Mouse (Mus musculus) neural tube, embryonic 15.5 days (tissue): Measurements from ENCODE around the gene Maml1. TPM values are rescaled to one million over a fixed set of nuclear protein-coding genes. Genes with fewer than 3 reads are reported as not detected.

ENCODE experiments used
- ATAC-seq: fragments of 200-750 bp; cut with Nextera tagmentation; 2 replicates; pipeline ENCODE4 v1.8.0; 2017; ENCODE audit warnings: mild to moderate bottlenecking, moderate TSS enrichment, moderate library complexity; ENCODE audit not compliant: low FRiP score
- H3K27ac ChIP-seq: fragments of 300-500 bp; sonication (generic); replicated peaks from 2 replicates; pipeline ENCODE4 v1.5.1; 2015; ENCODE audit warnings: mild to moderate bottlenecking, inconsistent platforms
- H3K27me3 ChIP-seq: fragments of 300-500 bp; sonication (generic); replicated peaks from 2 replicates; pipeline ENCODE4 v1.6.1; 2015; ENCODE audit warnings: inconsistent platforms
- H3K36me3 ChIP-seq: fragments of 300-500 bp; sonication (generic); 2 replicates; pipeline ENCODE4 v1.6.1; 2015; ENCODE audit warnings: inconsistent platforms
- H3K4me1 ChIP-seq: fragments of 300-500 bp; sonication (generic); 2 replicates; pipeline ENCODE4 v1.6.1; 2015; ENCODE audit warnings: inconsistent platforms
- H3K4me2 ChIP-seq: fragments of 300-500 bp; sonication (generic); 2 replicates; pipeline ENCODE4 v1.6.1; 2015; ENCODE audit warnings: inconsistent platforms, mild to moderate bottlenecking, moderate library complexity
- H3K4me3 ChIP-seq: fragments of 300-500 bp; sonication (generic); replicated peaks from 2 replicates; pipeline ENCODE4 v1.5.1; 2015; ENCODE audit warnings: mild to moderate bottlenecking, inconsistent platforms
- H3K9ac ChIP-seq: fragments of 300-500 bp; sonication (generic); replicated peaks from 2 replicates; pipeline ENCODE4 v1.6.1; 2015; ENCODE audit warnings: mild to moderate bottlenecking, inconsistent platforms
- H3K9me3 ChIP-seq: fragments of 300-500 bp; sonication (generic); replicated peaks from 2 replicates; pipeline ENCODE4 v1.6.1; 2016; ENCODE audit warnings: inconsistent platforms
- WGBS: fragments of 180-500 bp; shearing (Covaris S2); methylation state at CpG from one replicate; pipeline ENCODE4 v1.1.7; 2015; ENCODE audit warnings: mixed read lengths; 5-methylcytosine and 5-hydroxymethylcytosine counted together
- polyA plus RNA-seq: library from polyadenylated mRNA; unstranded; fragments of >200 nt; fragmentation: Nextera tagmentation; extraction: Ambion mirVana; gene quantifications from 2 replicates; pipeline ENCODE4 v1.2.1, GENCODE M21; 2015

Maml1 gene
- 2.5 and 2.6 TPM in 2 replicates for polyA plus RNA-seq

DNA sequence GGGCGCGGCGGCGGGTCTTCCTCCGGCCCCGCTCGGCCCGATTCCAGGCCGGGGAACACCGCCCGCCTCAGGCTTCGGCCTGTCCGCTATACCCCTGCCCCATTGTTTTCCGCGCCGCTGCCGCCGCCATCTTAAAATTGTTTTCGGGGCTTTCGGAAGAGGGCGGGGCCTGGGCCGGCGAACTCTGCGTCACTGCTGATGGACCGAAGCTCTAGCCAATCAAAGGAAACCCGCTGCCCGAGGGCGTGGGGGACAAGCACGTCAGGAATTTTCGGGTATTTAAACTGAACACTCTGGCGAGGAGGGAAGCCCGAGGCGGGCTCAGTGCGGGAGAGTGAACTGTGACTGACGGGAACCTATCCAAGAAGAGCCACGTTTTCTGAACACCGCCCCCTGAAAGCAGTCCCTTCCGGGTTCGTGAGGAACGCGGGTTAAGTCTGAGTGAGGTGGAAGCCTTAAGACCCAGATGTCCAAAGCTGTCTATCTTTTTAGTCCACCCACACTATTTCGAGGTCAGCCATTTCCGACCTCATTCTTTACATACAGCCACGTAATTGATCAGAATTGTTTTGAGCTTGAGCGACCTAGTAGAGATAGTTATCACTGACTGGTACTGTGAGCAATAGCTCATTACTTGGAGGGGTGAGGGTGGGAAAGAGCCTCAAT lies at the start of gene Maml1:
TSS of gene Maml1 (minus strand) at position 122 of the 666 bp plus-strand sequence.
- under 1% methylated on average over 40 of the region's 45 CpGs for WGBS
- Histone ChIP-seq H3K36me3 (peaks cover 22% of the 10 kb centered on the region), H3K4me3 (peak within 1 kb of the TSS; percentile 86), H3K4me2 (peak within 1 kb of the TSS; percentile 69), H3K9ac (peak within 1 kb of the TSS; percentile 93), H3K9me3 (no peaks in the 10 kb centered on the region), H3K4me1 (peaks cover 36% of the 10 kb centered on the region), H3K27ac (peak within 1 kb of the TSS; percentile 96), H3K27me3 (no peaks in the 10 kb centered on the region)
- ATAC-seq: peak; percentile 97

DNA sequence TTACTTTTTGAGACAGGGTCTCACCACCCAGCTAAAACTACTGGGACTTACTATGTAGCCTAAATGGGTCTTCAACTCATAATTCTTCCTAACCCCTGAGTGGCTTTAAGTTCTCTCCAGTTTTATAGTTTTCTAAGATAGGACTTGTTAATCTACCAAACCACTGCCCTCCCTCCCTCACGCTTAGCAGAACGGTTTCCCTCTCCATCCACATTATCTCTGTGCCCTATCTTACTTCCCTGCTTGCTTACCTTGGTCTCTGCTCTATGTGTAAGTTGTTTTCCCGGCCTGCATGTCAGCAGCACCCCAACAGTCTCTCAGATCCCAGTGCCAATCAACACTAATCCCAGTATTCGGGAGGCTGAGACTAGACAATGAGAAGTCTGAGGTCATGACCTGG lies 44.8 kb upstream of the Maml1 start:
- ATAC-seq: no peak
- H3K27me3 ChIP-seq: no peaks in the 10 kb centered on the region
- no peaks in the 10 kb centered on the region for H3K4me1 ChIP-seq
- H3K9me3 ChIP-seq: no peaks in the 10 kb centered on the region
- no peaks in the 10 kb centered on the region for H3K36me3 ChIP-seq
- H3K9ac ChIP-seq: no peak overlapping the region
- H3K4me3 ChIP-seq: no peak overlapping the region
- no peak overlapping the region for H3K27ac ChIP-seq
- 78% methylated on average over 4 of the region's 4 CpGs for WGBS
- H3K4me2 ChIP-seq: no peak overlapping the region

DNA sequence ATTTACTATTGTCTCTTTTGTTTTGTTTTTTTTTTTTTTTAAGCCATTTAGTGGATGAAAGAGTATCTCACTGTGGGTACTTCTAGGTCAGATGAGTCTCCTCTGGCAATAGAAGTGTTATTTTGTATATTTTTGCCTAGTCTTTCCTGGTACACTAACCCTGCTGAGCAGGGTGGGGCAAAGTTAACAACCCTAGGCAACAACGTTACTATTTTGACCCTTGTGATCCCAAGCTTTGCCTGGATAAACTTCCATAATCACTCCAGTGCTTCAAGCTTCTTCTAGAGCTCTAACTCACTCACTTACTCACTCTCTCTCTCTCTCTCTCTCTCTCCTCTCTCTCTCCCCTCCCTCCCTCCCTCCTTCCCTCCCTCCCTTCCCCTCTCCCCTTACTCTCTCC lies 44.0 kb upstream of the Maml1 start:
- H3K27me3 ChIP-seq: no peaks in the 10 kb centered on the region
- no peaks in the 10 kb centered on the region for H3K4me1 ChIP-seq
- H3K27ac ChIP-seq: no peak overlapping the region
- no peak overlapping the region for H3K9ac ChIP-seq
- no peak overlapping the region for H3K4me3 ChIP-seq
- no peak overlapping the region for H3K4me2 ChIP-seq
- ATAC-seq: no peak
- no peaks in the 10 kb centered on the region for H3K36me3 ChIP-seq
- 36% methylated on average over 1 of the region's 1 CpGs for WGBS
- no peaks in the 10 kb centered on the region for H3K9me3 ChIP-seq

DNA sequence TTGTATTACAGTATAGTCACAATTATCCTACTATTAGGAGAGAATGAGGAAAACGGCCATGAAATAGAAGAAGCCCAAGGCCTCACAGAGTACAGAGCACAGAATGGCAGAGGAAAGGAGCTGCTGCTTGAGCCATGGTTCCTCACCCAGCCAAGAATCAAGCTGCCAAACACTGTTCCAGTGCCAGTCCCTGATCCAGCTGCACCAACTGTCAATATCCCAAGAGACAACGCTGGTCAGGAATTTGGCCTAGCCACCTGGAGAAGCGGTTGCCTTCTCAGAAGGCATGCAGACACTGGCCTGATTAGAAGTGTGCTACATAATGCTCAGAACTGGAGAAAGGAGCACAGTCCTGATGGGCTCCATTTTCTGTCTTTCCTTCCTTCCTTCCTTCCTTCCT lies 41.1 kb upstream of the Maml1 start:
- no peak overlapping the region for H3K9ac ChIP-seq
- 92% methylated on average over 3 of the region's 3 CpGs for WGBS
- H3K4me2 ChIP-seq: no peak overlapping the region
- no peak overlapping the region for H3K27ac ChIP-seq
- no peak for ATAC-seq
- H3K4me3 ChIP-seq: no peak overlapping the region
- H3K27me3 ChIP-seq: no peaks in the 10 kb centered on the region
- no peaks in the 10 kb centered on the region for H3K4me1 ChIP-seq
- no peaks in the 10 kb centered on the region for H3K36me3 ChIP-seq
- H3K9me3 ChIP-seq: no peaks in the 10 kb centered on the region

DNA sequence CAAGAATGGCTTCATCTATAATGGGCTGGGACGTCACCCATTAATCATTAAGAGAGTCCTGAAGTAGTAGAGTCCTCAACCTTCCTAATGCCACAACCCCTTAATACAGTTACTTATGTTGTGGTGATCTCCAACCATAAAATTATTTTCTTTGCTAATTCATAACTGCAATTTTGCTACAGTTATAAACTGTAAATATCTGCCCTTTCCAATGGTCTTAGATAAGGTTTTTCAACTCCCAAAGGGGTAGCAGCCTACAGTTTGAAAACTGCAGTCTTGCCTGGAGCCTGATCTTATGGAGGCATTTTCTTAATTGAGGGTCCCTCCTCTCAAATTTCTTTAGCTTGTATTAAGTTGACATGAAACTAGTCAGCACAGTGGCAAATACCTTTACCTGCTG lies 37.3 kb upstream of the Maml1 start:
- Histone ChIP-seq H3K9me3 (no peaks in the 10 kb centered on the region), H3K27ac (no peak overlapping the region), H3K36me3 (no peaks in the 10 kb centered on the region), H3K4me2 (no peak overlapping the region), H3K4me1 (peaks cover 9% of the 10 kb centered on the region), H3K9ac (no peak overlapping the region), H3K4me3 (no peak overlapping the region), H3K27me3 (no peaks in the 10 kb centered on the region)
- ATAC-seq: no peak
- 94% methylated on average over 1 of the region's 1 CpGs for WGBS

DNA sequence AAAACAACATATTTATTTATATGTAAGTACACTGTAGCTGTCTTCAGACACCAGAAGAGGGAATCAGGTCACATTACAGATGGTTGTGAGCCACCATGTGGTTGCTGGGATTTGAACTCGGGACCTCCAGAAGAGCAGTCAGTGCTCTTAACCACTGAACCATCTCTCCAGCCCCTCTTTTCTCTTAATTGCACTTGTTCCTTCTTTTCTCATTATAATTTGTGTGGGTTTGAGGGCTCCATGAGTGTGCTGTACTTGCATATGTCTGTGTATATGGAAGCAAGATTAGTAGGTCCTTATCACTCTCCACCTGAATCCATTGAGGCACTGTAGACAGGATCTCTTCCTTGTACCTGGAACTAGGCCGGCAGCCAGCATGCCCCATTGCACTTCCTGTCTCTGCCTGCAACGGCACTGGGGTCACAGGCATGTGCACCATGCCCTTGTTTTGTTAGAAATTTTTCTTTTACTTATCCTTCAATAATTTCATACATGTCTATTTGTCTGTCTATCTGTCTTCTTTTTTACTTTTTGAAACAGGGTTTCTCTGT lies 36.0 kb upstream of the Maml1 start:
- no peak overlapping the region for H3K27ac ChIP-seq
- no peak overlapping the region for H3K4me2 ChIP-seq
- H3K9me3 ChIP-seq: no peaks in the 10 kb centered on the region
- WGBS: 90% methylated on average over 3 of the region's 3 CpGs
- ATAC-seq: no peak
- H3K36me3 ChIP-seq: no peaks in the 10 kb centered on the region
- no peak overlapping the region for H3K4me3 ChIP-seq
- H3K9ac ChIP-seq: no peak overlapping the region
- H3K27me3 ChIP-seq: no peaks in the 10 kb centered on the region
- H3K4me1 ChIP-seq: peaks cover 21% of the 10 kb centered on the region

DNA sequence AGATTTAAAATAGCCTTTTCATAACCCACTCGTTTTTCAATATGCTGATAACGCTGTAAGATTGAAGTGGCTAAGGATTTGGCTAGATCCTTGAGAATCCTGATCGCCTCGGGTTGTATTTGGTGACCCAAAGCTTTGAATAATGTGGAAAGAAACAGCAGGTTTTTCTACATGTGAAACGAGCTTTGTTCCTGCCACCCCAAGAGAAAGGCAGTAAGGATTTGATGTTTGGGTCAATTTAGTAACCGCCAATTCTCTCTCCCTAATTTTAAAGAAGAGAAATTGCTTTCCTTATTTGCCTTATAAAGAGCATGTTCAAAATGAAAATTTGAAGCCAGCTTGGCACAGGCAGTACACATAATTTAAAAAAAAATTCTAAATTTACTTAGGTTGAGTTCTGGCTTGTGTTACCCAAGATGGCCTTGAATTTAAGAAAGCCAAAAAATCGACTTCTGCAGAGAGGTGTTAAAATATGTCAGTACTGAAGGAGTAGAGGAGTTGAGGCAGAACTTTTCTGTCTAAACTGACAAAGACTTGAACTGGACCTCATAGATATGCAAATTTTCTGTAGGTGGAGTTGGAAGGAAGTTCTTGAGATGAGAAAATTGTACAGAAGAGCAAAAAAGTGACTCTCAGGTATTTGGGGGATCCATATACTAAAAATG lies 34.3 kb upstream of the Maml1 start:
- Histone ChIP-seq H3K27me3 (no peaks in the 10 kb centered on the region), H3K27ac (peak overlapping the region; percentile 90), H3K4me1 (peaks cover 37% of the 10 kb centered on the region), H3K36me3 (no peaks in the 10 kb centered on the region), H3K9me3 (no peaks in the 10 kb centered on the region), H3K4me3 (peak overlapping the region; percentile 99), H3K9ac (peak overlapping the region; percentile 74), H3K4me2 (peak overlapping the region; percentile 60)
- WGBS: 5% methylated on average over 7 of the region's 7 CpGs
- ATAC-seq: no peak

DNA sequence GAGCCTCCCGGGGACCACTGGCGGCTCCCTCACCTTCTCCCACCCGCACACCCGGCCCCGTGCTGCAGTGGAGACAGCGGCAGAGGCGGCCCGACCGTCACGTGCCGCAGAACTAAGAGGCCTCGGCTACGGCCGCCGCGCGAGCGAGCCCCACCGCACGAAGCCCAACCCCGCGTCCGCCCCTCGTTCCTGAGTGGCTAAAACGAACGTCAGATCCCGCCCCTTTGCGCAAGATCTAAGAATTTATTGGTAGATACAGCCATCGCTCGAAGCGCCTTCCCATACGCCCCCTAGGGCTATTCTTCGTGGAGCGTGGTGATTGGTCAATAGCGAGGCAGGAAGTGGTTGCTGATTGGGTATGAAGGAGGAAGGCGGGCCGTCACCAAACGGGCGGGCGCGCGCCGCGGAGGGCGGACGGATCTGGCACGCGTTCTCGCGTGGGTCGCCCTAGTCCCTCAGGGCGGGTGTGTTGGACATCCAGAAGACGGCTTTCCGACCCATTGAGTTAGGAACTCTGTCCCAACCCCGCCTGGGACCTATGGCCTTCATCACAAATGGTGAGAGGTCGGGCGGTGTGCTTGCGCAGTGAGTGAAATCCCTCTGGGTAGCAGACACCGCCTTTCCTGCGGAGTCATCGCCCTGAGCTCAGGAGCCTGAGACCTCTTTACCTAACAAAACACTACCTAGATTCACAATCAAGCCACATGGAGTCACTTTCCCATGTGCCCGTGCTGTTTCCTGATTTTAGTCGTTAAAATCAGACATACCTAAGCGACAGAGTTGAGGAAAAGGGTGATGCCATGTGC lies 33.6 kb upstream of the Maml1 start, which contains the start of gene Canx:
TSS of gene Canx (minus strand) at position 178 of the 806 bp plus-strand sequence.
- ATAC-seq: peak; percentile 99
- Histone ChIP-seq H3K9ac (peak within 1 kb of the TSS; percentile 90), H3K27ac (peak within 1 kb of the TSS; percentile 91), H3K4me2 (peak within 1 kb of the TSS; percentile 75), H3K36me3 (no peaks in the 10 kb centered on the region), H3K9me3 (no peaks in the 10 kb centered on the region), H3K4me1 (peaks cover 37% of the 10 kb centered on the region), H3K27me3 (no peaks in the 10 kb centered on the region), H3K4me3 (peak within 1 kb of the TSS; percentile 99)
- under 1% methylated on average over 64 of the region's 64 CpGs for WGBS

DNA sequence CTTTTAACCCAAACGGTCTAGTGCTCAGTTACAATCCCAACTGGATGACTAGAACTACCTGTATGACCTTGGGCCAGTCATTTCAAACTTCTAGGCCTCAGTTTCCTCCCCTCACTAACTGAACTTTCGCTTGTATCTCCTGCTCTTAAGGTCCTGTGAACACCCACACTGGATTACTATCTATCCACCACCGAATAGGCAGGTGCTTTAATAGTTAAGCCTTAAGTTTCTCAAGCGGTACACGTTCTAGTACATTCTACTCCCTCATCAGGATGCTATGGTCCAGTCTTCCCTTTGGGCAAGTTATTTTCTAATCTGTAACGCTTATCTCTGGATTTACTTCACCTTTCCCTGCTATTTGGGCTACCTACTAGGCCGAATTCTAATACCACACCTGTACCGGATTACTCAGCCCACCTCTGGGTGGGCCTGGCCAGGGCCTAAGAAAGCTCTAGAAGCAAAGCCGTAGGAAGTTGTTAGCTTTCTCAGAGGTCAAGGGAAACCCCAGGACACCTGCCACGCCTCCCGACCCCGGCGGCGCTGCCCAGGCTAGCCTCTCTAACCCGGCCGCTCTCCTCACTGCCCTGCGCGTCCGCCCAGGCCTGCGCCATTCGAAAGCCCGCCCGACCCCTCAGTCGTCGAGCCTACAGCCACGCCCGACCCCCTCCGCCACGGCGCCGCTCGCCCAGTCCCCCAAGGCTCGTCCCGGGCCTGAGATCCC lies 32.8 kb upstream of the Maml1 start:
- no peaks in the 10 kb centered on the region for H3K9me3 ChIP-seq
- H3K36me3 ChIP-seq: no peaks in the 10 kb centered on the region
- H3K27ac ChIP-seq: peak overlapping the region; percentile 91
- peak overlapping the region; percentile 90 for H3K9ac ChIP-seq
- peaks cover 37% of the 10 kb centered on the region for H3K4me1 ChIP-seq
- H3K27me3 ChIP-seq: no peaks in the 10 kb centered on the region
- H3K4me2 ChIP-seq: peak overlapping the region; percentile 75
- peak; percentile 67 for ATAC-seq
- H3K4me3 ChIP-seq: peak overlapping the region; percentile 99
- under 1% methylated on average over 33 of the region's 34 CpGs for WGBS

DNA sequence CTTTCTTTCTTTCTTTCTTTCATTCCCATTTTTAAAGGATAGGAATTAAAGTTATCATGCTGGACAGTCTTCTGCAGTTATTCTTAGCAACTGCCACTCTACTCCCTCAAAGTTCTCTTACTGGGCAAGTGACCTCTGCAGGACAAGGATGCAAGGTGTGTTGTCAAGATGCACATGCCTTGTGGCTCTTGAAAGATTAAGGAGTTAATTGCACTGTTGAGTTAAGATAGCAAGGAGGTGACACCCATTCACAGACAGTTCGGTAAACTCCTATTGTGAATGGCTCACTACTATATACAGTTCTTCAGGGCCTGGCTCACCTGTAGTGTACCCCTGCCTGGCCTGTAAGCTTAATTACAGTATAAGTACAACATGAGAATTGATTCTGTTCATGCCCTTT lies 31.7 kb upstream of the Maml1 start:
- Histone ChIP-seq H3K4me3 (peak overlapping the region; percentile 99), H3K9ac (peak overlapping the region; percentile 90), H3K27me3 (no peaks in the 10 kb centered on the region), H3K4me2 (peak overlapping the region; percentile 75), H3K27ac (no peak overlapping the region), H3K36me3 (peaks cover 4% of the 10 kb centered on the region; the same call in 1 of the 2 replicates), H3K9me3 (no peaks in the 10 kb centered on the region), H3K4me1 (peaks cover 37% of the 10 kb centered on the region)
- 44% methylated on average over 1 of the region's 1 CpGs for WGBS
- ATAC-seq: no peak

DNA sequence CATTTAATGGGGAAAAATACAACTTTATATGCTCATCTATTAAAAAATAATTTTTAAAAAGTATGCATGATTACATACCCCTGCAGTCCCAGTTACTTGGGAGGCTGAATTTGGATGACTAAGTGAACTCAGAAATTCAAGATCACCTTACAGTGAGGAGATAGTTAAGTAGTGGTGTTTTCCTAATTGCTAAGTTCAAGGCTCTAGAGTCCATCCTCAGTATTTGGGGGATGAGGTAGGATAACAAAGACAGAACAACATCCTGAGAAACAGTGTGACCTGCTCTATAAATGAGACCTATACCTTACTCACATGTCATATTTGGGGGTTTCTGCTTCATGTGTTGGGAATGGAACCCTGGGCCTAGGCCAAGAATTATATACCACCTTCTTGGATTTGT lies 30.2 kb upstream of the Maml1 start:
- Histone ChIP-seq H3K27me3 (no peaks in the 10 kb centered on the region), H3K9me3 (no peaks in the 10 kb centered on the region), H3K27ac (no peak overlapping the region), H3K4me1 (peaks cover 39% of the 10 kb centered on the region), H3K4me3 (no peak overlapping the region), H3K4me2 (peak overlapping the region; percentile 75; the same call in 1 of the 2 replicates), H3K9ac (no peak overlapping the region), H3K36me3 (peaks cover 6% of the 10 kb centered on the region; the same call in 1 of the 2 replicates)
- ATAC-seq: no peak
